Mouse (Mus musculus) gastrocnemius, postnatal 14 days (tissue): ENCODE measurements around the gene Psmg4. TPM values are rescaled to one million over a fixed set of nuclear protein-coding genes. Genes with fewer than 3 reads are reported as not detected.
A peak's percentile ranks its signal among the peaks of the same experiment; 100 is the strongest.

Experiments used
- DNase-seq: peaks from one replicate; pipeline ENCODE4 v3.0.0; 2021; ENCODE audit warnings: mixed read lengths
- intact Hi-C: fragments of 180-260 bp; cut with DNase I; formaldehyde crosslinking; loops from one replicate; pipeline ENCODE4 v1.15.1; 2025; ENCODE audit warnings: low total_unique reads
- total RNA-seq, 2 experiments: library from RNA; stranded (reverse); gene quantifications; 2 replicates each; pipeline ENCODE4 v1.2.3; 2021

The Psmg4 gene
- total RNA-seq, 2 experiments from 2014 or later: 26.0 to 26.9 TPM

- no peak for DNase-seq
- intact Hi-C loops: loop anchor here (10.0 kb wide), 1 partner anchor 689 kb away; the partner anchor contains the start of gene Prpf4b
Measured at GRCm38 (mm10) chr13:34185371-34185770, 22.6 kb downstream of the Psmg4 start.

GRCm38 (mm10) chr13:34187571-34187970 lies 24.8 kb downstream of the Psmg4 start:
- intact Hi-C loops: loop anchor here (10.0 kb wide), 1 partner anchor 687 kb away; the partner anchor contains the start of gene Prpf4b
- DNase-seq: peak; percentile 51

- DNase-seq: peak; percentile 32
- intact Hi-C loops: loop anchor here (5.0 kb wide), 1 partner anchor 150 kb away; no protein-coding TSS in a partner anchor
Measured at GRCm38 (mm10) chr13:34192414-34193191, 29.8 kb downstream of the Psmg4 start.

GRCm38 (mm10) chr13:34193384-34193783 lies 30.6 kb downstream of the Psmg4 start:
- intact Hi-C loops: loop anchor here (5.0 kb wide), 1 partner anchor 149 kb away; no protein-coding TSS in a partner anchor
- DNase-seq: no peak

GRCm38 (mm10) chr13:34195676-34196075 lies 32.9 kb downstream of the Psmg4 start:
- intact Hi-C loops: no loop called here

GRCm38 (mm10) chr13:34205216-34205615 lies 42.5 kb downstream of the Psmg4 start:
- DNase-seq: no peak
- intact Hi-C loops: no loop called here

More at GRCm38 (mm10) chr13:34195676-34196075, 32.9 kb downstream of the Psmg4 start:
- DNase-seq: no peak

- intact Hi-C loops: no loop called here
- DNase-seq: no peak
Measured at GRCm38 (mm10) chr13:34207714-34208470, 45.1 kb downstream of the Psmg4 start.

- no peak for DNase-seq
- intact Hi-C loops: no loop called here
Measured at GRCm38 (mm10) chr13:34211261-34211775, 48.6 kb downstream of the Psmg4 start.

GRCm38 (mm10) chr13:34212735-34213212 lies 50.0 kb downstream of the Psmg4 start:
- no peak for DNase-seq
- intact Hi-C loops: no loop called here

- DNase-seq: no peak
- intact Hi-C loops: no loop called here
Measured at GRCm38 (mm10) chr13:34214855-34215254, 52.1 kb downstream of the Psmg4 start.

- intact Hi-C loops: no loop called here
- DNase-seq: no peak
Measured at GRCm38 (mm10) chr13:34218776-34219175, 56.0 kb downstream of the Psmg4 start.

- peak; percentile 25 for DNase-seq
Measured at GRCm38 (mm10) chr13:34219728-34220127, 57.0 kb downstream of the Psmg4 start.

GRCm38 (mm10) chr13:34222985-34223384 lies 60.2 kb downstream of the Psmg4 start:
- intact Hi-C loops: no loop called here
- DNase-seq: no peak

More at GRCm38 (mm10) chr13:34219728-34220127, 57.0 kb downstream of the Psmg4 start:
- intact Hi-C loops: no loop called here

GRCm38 (mm10) chr13:34226940-34227339 lies 64.2 kb downstream of the Psmg4 start:
- intact Hi-C loops: no loop called here
- no peak for DNase-seq

Other genes with a start within 250 kb of the Psmg4 start
- gene Nqo2, start 198.3 kb upstream of the Psmg4 start, total RNA-seq: 10 to 100 TPM; 16.2 to 16.8 TPM
- gene Ripk1, start 160.6 kb upstream of the Psmg4 start, total RNA-seq: 1 to 10 TPM; 6.6 to 7.2 TPM
- 10 to 100 TPM; 80.7 to 88.4 TPM for gene Serpinb6a, start 160.2 kb upstream of the Psmg4 start, total RNA-seq
- 10 to 100 TPM; 22.7 to 26.7 TPM for gene Bphl, start 125.4 kb upstream of the Psmg4 start, total RNA-seq
- 10 to 100 TPM; 19.3 to 24.4 TPM for gene Tubb2a, start 85.0 kb upstream of the Psmg4 start, total RNA-seq
- 1 to 10 TPM; 5.8 to 7.5 TPM for gene Tubb2b, start 32.5 kb upstream of the Psmg4 start, total RNA-seq
- gene Slc22a23, start 182.2 kb downstream of the Psmg4 start, total RNA-seq: 1 to 10 TPM; 7.8 to 9.9 TPM